In the genomic region with DNA sequence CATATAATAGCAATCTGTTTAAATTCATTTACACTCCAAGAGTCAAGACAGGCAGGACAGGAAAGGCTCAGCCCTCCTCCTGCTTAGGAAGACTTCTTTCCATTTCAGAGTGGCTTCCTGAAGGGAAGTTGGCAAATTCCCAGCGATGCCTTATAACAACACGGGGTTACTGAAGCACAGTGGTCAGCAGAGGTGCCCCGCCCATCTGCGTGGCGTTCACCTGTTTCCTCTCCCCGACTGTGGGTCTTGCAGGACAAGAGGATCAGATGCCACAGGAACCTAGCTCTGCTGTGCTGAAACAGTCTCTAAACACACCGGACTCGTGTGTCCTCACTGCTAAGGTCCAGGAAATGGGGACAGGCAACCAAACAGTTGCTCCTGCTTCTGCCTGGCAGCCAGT, we compare ENCODE assay signal across 22 mouse cellular contexts. TPM values are rescaled to one million over a fixed set of nuclear protein-coding genes. Genes with fewer than 3 reads are reported as not detected.
DNase-seq lines count a peak whose midpoint lies in the region; ATAC-seq and TF ChIP-seq lines count a peak whose summit lies in the region.
"Had no signal": no experiment of that assay in that cellular context is flagged by ENCODE, and none has a peak within 500 bp of the region (broad histone marks: within the 10 kb centered on the region; RNA-seq: fewer than 3 reads in every experiment).

No protein-coding gene starts in this region.

- no peaks in the 10 kb centered on the region for H3K27me3 ChIP-seq in heart, embryonic 12.5 days (replicated peaks)
- H3K27me3 ChIP-seq in lung, embryonic 16.5 days (ENCODE audit: control insufficient read depth, insufficient read depth, low read depth, low read length) = no peaks in the 10 kb centered on the region; the same call in 1 of the 2 replicates
- no peaks in the 10 kb centered on the region for H3K27me3 ChIP-seq in kidney, embryonic 16.5 days (ENCODE audit: insufficient read depth, low read length)
- H3K27me3 ChIP-seq: embryonic facial prominence, embryonic 12.5 days; midbrain, embryonic 13.5 days; neural tube, embryonic 15.5 days had no signal

- DNase-seq in heart, adult 9 months (ENCODE audit: low spot score in 2 of 2) = no peak
- no peak for DNase-seq in lung, postnatal 25 days (ENCODE audit: low spot score)
- DNase-seq in cerebellum, adult 9-11 months = no peak
- DNase-seq in layer of hippocampus, adult 2 months (ENCODE audit: low spot score in 2 of 2) = no peak
- DNase-seq: adrenal gland, postnatal 14 days; cerebellum, adult 11-12 months; right cerebral cortex, postnatal 25 days; thymus, postnatal 36 days had no signal

- peak; percentile 68 for ATAC-seq in heart, embryonic 12.5 days (ENCODE audit: insufficient number of reproducible peaks, low FRiP score)
- ATAC-seq in lung, embryonic 16.5 days (ENCODE audit: low read depth) = peak; percentile 47; the same call in 1 of the 2 replicates
- peak; percentile 35; the same call in 1 of the 2 replicates for ATAC-seq in kidney, embryonic 16.5 days (ENCODE audit: low FRiP score, low TSS enrichment)
- 0 out of 2 replicates have a peak, but pooled peaks have one; percentile 9 for ATAC-seq in megakaryocyte progenitor cell, adult 5-6 weeks (replicated peaks; ENCODE audit: poor library complexity)
- ATAC-seq: forebrain, embryonic 16.5 days; midbrain, embryonic 13.5 days had no signal

- H3K4me2 ChIP-seq in heart, embryonic 12.5 days = no peak overlapping the region
- no peak overlapping the region for H3K4me2 ChIP-seq in lung, embryonic 16.5 days (ENCODE audit: low read depth, low read length)
- H3K4me2 ChIP-seq in kidney, embryonic 16.5 days (replicated peaks; ENCODE audit: low read depth, low read length) = 0 out of 2 replicates have a peak overlapping the region, but pooled peaks have one; percentile 9
- H3K4me2 ChIP-seq: embryonic facial prominence, embryonic 12.5 days; liver, embryonic 11.5 days; midbrain, embryonic 13.5 days; neural tube, embryonic 15.5 days had no signal

- no peak for TF ChIP-seq CTCF in layer of hippocampus, adult 2 months (conservative IDR thresholded peaks at IDR 0.05)

- H3K4me1 ChIP-seq in heart, embryonic 12.5 days (replicated peaks) = no peaks in the 10 kb centered on the region; the same call in 1 of the 2 replicates
- 0 out of 2 replicates have a peak, but pooled peaks cover 7% of the 10 kb centered on the region for H3K4me1 ChIP-seq in lung, embryonic 16.5 days (replicated peaks; ENCODE audit: control insufficient read depth, insufficient read depth, low read length)
- peaks cover 3% of the 10 kb centered on the region; the same call in 1 of the 2 replicates for H3K4me1 ChIP-seq in kidney, embryonic 16.5 days (ENCODE audit: insufficient read depth, low read length)
- H3K4me1 ChIP-seq: embryonic facial prominence, embryonic 12.5 days; midbrain, embryonic 13.5 days had no signal

- H3K9me3 ChIP-seq in heart, embryonic 12.5 days (replicated peaks) = no peaks in the 10 kb centered on the region
- H3K9me3 ChIP-seq in lung, embryonic 16.5 days (ENCODE audit: control insufficient read depth, low read length) = no peaks in the 10 kb centered on the region
- no peaks in the 10 kb centered on the region for H3K9me3 ChIP-seq in kidney, embryonic 16.5 days (ENCODE audit: low read length)
- H3K9me3 ChIP-seq: embryonic facial prominence, embryonic 12.5 days; hindbrain, embryonic 10.5 days; limb, embryonic 10.5 days; midbrain, embryonic 13.5 days; neural tube, embryonic 15.5 days had no signal

- H3K9ac ChIP-seq in heart, embryonic 12.5 days = no peak overlapping the region
- no peak overlapping the region for H3K9ac ChIP-seq in lung, embryonic 16.5 days (ENCODE audit: low read length)
- no peak overlapping the region for H3K9ac ChIP-seq in kidney, embryonic 16.5 days (replicated peaks; ENCODE audit: low read length)
- H3K9ac ChIP-seq: embryonic facial prominence, embryonic 12.5 days; midbrain, embryonic 13.5 days; neural tube, embryonic 15.5 days had no signal

- no peaks in the 10 kb centered on the region for H3K36me3 ChIP-seq in heart, embryonic 12.5 days
- H3K36me3 ChIP-seq in lung, embryonic 16.5 days (ENCODE audit: control insufficient read depth, insufficient read depth, low read length) = no peaks in the 10 kb centered on the region
- H3K36me3 ChIP-seq in kidney, embryonic 16.5 days (ENCODE audit: insufficient read depth, low read length) = no peaks in the 10 kb centered on the region
- H3K36me3 ChIP-seq: embryonic facial prominence, embryonic 12.5 days; hindbrain, embryonic 10.5 days; limb, embryonic 10.5 days; midbrain, embryonic 13.5 days; neural tube, embryonic 15.5 days had no signal

- no peak overlapping the region for H3K4me3 ChIP-seq in heart, embryonic 12.5 days
- H3K4me3 ChIP-seq in lung, embryonic 16.5 days (ENCODE audit: low read length) = no peak overlapping the region
- no peak overlapping the region for H3K4me3 ChIP-seq in kidney, embryonic 16.5 days (ENCODE audit: low read length)
- no peak overlapping the region for H3K4me3 ChIP-seq in layer of hippocampus, adult 2 months
- H3K4me3 ChIP-seq: embryonic facial prominence, embryonic 12.5 days; hindbrain, embryonic 10.5 days; limb, embryonic 10.5 days; midbrain, embryonic 13.5 days; neural tube, embryonic 15.5 days had no signal

- peak overlapping the region; percentile 66; the same call in 1 of the 2 replicates for H3K27ac ChIP-seq in heart, embryonic 12.5 days (ENCODE audit: poor library complexity, severe bottlenecking)
- H3K27ac ChIP-seq in lung, embryonic 16.5 days (ENCODE audit: low read length) = no peak overlapping the region
- H3K27ac ChIP-seq in kidney, embryonic 16.5 days (ENCODE audit: low read length) = no peak overlapping the region
- H3K27ac ChIP-seq in layer of hippocampus, adult 2 months = no peak overlapping the region
- H3K27ac ChIP-seq: embryonic facial prominence, embryonic 12.5 days; hindbrain, embryonic 10.5 days; limb, embryonic 10.5 days; macrophage; midbrain, embryonic 13.5 days; neural tube, embryonic 15.5 days had no signal

- WGBS in heart, embryonic 12.5 days = 49% methylated on average over 8 of the region's 8 CpGs
- WGBS in lung, embryonic 16.5 days = 29% methylated on average over 8 of the region's 8 CpGs
- WGBS in kidney, embryonic 16.5 days = 32% methylated on average over 8 of the region's 8 CpGs

RNA-seq across cellular contexts. Expression of a gene that starts 5.9 kb away (rescaled TPM):
- polyA plus RNA-seq in heart, embryonic 12.5 days (2016; fragmentation: Nextera tagmentation; extraction: Ambion mirVana) = 0.30 and 0.31 TPM in 2 replicates
- polyA plus RNA-seq in lung, embryonic 16.5 days (2015; fragmentation: Nextera tagmentation; extraction: Ambion mirVana) = 0.58 and 1.1 TPM in 2 replicates
- 0.14 and 0.22 TPM in 2 replicates for polyA plus RNA-seq in kidney, embryonic 16.5 days (2015; fragmentation: Nextera tagmentation; extraction: Ambion mirVana)
- not detected in 2 replicates for total RNA-seq in megakaryocyte progenitor cell, adult 5-6 weeks (2015)
- not detected in 2 replicates for total RNA-seq in megakaryocyte progenitor cell, adult 5-6 weeks (2017)
- under 1 TPM; 0.20 to 0.72 TPM for total RNA-seq in layer of hippocampus, adult 2 months (2021)
- total RNA-seq: adrenal gland, postnatal 14 days; gastrocnemius, adult 8-10 months had no signal
- polyA plus RNA-seq: C2C12; forebrain, embryonic 16.5 days; limb, embryonic 10.5 days; liver, embryonic 11.5 days; macrophage; midbrain, embryonic 13.5 days; neural tube, embryonic 15.5 days had no signal

Comparison
In these comparisons a context has a peak if more than half of its experiments do, and no peak if none do; other contexts are left out.
1. ATAC-seq: peak in every context shown above with its lines; median percentile 68 in heart, embryonic 12.5 days; 47 in lung, embryonic 16.5 days; 35 in kidney, embryonic 16.5 days; 9 in megakaryocyte progenitor cell, adult 5-6 weeks.